Mouse (Mus musculus): ENCODE data around the gene Helq. TPM values are rescaled to one million over a fixed set of nuclear protein-coding genes. Genes with fewer than 3 reads are reported as not detected.
A peak's percentile ranks its signal among the peaks of the same experiment; 100 is the strongest.

Helq gene
- polyA plus RNA-seq, 1 experiment, result 51.6 TPM

DNA sequence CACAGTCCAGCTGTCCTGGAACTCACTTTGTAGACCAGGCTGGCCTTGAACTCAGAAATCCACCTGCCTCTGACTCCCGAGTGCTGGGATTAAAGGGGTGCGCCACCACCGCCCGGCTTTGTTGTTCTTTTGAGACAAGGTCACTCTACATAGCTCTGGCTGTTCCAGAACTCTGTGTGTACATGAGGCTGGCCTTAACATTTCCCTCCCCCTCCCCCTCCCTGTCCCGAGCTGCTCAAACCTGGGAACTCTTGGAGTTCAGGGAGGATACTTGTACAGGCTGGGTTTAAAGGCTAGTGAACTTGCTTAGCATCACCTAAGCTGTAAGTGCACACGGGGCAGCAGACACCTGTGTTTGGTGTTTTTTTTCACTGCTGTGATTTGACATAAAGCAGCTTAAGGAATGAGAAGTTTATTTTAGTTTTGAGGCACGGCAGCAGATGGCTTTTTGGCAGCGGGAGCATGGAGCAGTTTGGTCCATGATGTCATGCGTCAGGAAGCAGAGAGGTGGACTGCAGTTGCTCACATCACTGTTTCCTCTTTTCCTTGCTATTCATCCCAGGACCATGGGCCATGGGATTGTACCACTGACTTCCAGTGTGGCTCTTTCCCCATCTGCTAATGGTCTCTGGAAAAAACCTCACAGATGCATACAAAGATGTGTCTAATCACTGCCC lies 37.6 kb upstream of the Helq start:
- TF ChIP-seq CTCF (IDR thresholded peaks at IDR 0.05; ENCODE audit: borderline replicate concordance, insufficient read depth, low read depth, low read length) (no peak), POLR2A (IDR thresholded peaks at IDR 0.05; ENCODE audit: borderline replicate concordance, insufficient read depth, low read length) (no peak)
- WGBS, result 51% methylated on average over 9 of the region's 9 CpGs

DNA sequence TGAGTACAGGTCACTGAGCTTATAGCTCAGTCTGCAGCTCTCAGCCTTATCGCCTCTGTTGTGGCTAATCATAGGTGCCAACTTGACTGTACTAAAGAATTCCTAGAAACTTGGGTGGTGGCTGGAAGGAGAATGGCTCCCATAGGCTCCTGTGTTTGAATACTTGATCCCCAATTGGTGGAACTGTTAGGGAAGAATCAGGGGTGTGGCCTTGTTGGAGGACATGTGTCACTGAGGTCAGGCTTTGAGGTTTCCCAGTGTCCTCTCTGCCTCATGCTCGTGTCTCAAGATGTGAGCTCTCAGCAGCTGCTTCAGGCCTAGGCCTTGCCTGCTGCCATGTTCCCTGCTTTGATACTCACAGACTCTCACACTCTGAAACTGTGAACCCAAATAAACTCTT lies 35.4 kb upstream of the Helq start:
- Histone ChIP-seq H3K4me3 (replicated peaks; ENCODE audit: insufficient read depth, low read depth, low read length) (no peak overlapping the region), H3K27me3 (ENCODE audit: control insufficient read depth, insufficient read depth, low read length) (no peaks in the 10 kb centered on the region), H3K4me1 (ENCODE audit: control insufficient read depth, insufficient read depth, low read length) (no peaks in the 10 kb centered on the region), H3K27ac (ENCODE audit: insufficient read depth, low read length) (no peak overlapping the region)
- TF ChIP-seq CTCF (IDR thresholded peaks at IDR 0.05; ENCODE audit: borderline replicate concordance, insufficient read depth, low read depth, low read length) (no peak), POLR2A (IDR thresholded peaks at IDR 0.05; ENCODE audit: borderline replicate concordance, insufficient read depth, low read length) (no peak)
- no peak for DNase-seq
- 83% methylated on average over 2 of the region's 2 CpGs for WGBS

More for the DNA sequence above, 37.6 kb upstream of the Helq start:
- DNase-seq, result no peak
- Histone ChIP-seq H3K4me3 (replicated peaks; ENCODE audit: insufficient read depth, low read depth, low read length) (no peak overlapping the region), H3K27me3 (ENCODE audit: control insufficient read depth, insufficient read depth, low read length) (no peaks in the 10 kb centered on the region), H3K27ac (ENCODE audit: insufficient read depth, low read length) (no peak overlapping the region), H3K4me1 (ENCODE audit: control insufficient read depth, insufficient read depth, low read length) (no peaks in the 10 kb centered on the region)

- 96% methylated on average over 3 of the region's 3 CpGs for WGBS
- TF ChIP-seq CTCF (IDR thresholded peaks at IDR 0.05; ENCODE audit: borderline replicate concordance, insufficient read depth, low read depth, low read length) (no peak), POLR2A (IDR thresholded peaks at IDR 0.05; ENCODE audit: borderline replicate concordance, insufficient read depth, low read length) (no peak)
- no peaks in the 10 kb centered on the region for H3K4me1 ChIP-seq (ENCODE audit: control insufficient read depth, insufficient read depth, low read length)
- no peaks in the 10 kb centered on the region for H3K27me3 ChIP-seq (ENCODE audit: control insufficient read depth, insufficient read depth, low read length)
- DNase-seq, result no peak
- H3K27ac ChIP-seq (ENCODE audit: insufficient read depth, low read length), result no peak overlapping the region
- no peak overlapping the region for H3K4me3 ChIP-seq (replicated peaks; ENCODE audit: insufficient read depth, low read depth, low read length)
Observed at GRCm38 (mm10) chr5:100832680-100833079, 34.3 kb upstream of the Helq start.

GRCm38 (mm10) chr5:100828701-100829100 lies 30.3 kb upstream of the Helq start:
- 86% methylated on average over 3 of the region's 3 CpGs for WGBS
- TF ChIP-seq CTCF (IDR thresholded peaks at IDR 0.05; ENCODE audit: borderline replicate concordance, insufficient read depth, low read depth, low read length) (no peak), POLR2A (IDR thresholded peaks at IDR 0.05; ENCODE audit: borderline replicate concordance, insufficient read depth, low read length) (no peak)
- Histone ChIP-seq H3K27ac (ENCODE audit: insufficient read depth, low read length) (no peak overlapping the region), H3K4me1 (ENCODE audit: control insufficient read depth, insufficient read depth, low read length) (no peaks in the 10 kb centered on the region), H3K27me3 (ENCODE audit: control insufficient read depth, insufficient read depth, low read length) (no peaks in the 10 kb centered on the region), H3K4me3 (replicated peaks; ENCODE audit: insufficient read depth, low read depth, low read length) (no peak overlapping the region)
- DNase-seq, result no peak

GRCm38 (mm10) chr5:100826531-100826930 lies 28.1 kb upstream of the Helq start:
- DNase-seq, result no peak

GRCm38 (mm10) chr5:100825975-100826374 lies 27.6 kb upstream of the Helq start:
- Histone ChIP-seq H3K27me3 (ENCODE audit: control insufficient read depth, insufficient read depth, low read length) (no peaks in the 10 kb centered on the region), H3K4me3 (replicated peaks; ENCODE audit: insufficient read depth, low read depth, low read length) (no peak overlapping the region), H3K4me1 (ENCODE audit: control insufficient read depth, insufficient read depth, low read length) (no peaks in the 10 kb centered on the region), H3K27ac (ENCODE audit: insufficient read depth, low read length) (no peak overlapping the region)
- no peak for DNase-seq
- TF ChIP-seq POLR2A (IDR thresholded peaks at IDR 0.05; ENCODE audit: borderline replicate concordance, insufficient read depth, low read length) (no peak), CTCF (IDR thresholded peaks at IDR 0.05; ENCODE audit: borderline replicate concordance, insufficient read depth, low read depth, low read length) (peak; percentile 27; the same call in 1 of the 2 replicates)
- 21% methylated on average over 2 of the region's 2 CpGs for WGBS

More at GRCm38 (mm10) chr5:100826531-100826930, 28.1 kb upstream of the Helq start:
- TF ChIP-seq CTCF (IDR thresholded peaks at IDR 0.05; ENCODE audit: borderline replicate concordance, insufficient read depth, low read depth, low read length) (no peak), POLR2A (IDR thresholded peaks at IDR 0.05; ENCODE audit: borderline replicate concordance, insufficient read depth, low read length) (no peak)
- WGBS, result 72% methylated on average over 7 of the region's 7 CpGs
- no peak overlapping the region for H3K27ac ChIP-seq (ENCODE audit: insufficient read depth, low read length)
- no peaks in the 10 kb centered on the region for H3K27me3 ChIP-seq (ENCODE audit: control insufficient read depth, insufficient read depth, low read length)
- H3K4me1 ChIP-seq (ENCODE audit: control insufficient read depth, insufficient read depth, low read length), result no peaks in the 10 kb centered on the region
- H3K4me3 ChIP-seq (replicated peaks; ENCODE audit: insufficient read depth, low read depth, low read length), result no peak overlapping the region

GRCm38 (mm10) chr5:100822826-100823225 lies 24.4 kb upstream of the Helq start:
- H3K27me3 ChIP-seq (ENCODE audit: control insufficient read depth, insufficient read depth, low read length), result no peaks in the 10 kb centered on the region
- no peak overlapping the region for H3K4me3 ChIP-seq (replicated peaks; ENCODE audit: insufficient read depth, low read depth, low read length)
- no peaks in the 10 kb centered on the region; the same call in 1 of the 2 replicates for H3K4me1 ChIP-seq (ENCODE audit: control insufficient read depth, insufficient read depth, low read length)
- no peak for DNase-seq
- WGBS, result 86% methylated on average over 7 of the region's 7 CpGs
- no peak overlapping the region for H3K27ac ChIP-seq (ENCODE audit: insufficient read depth, low read length)
- TF ChIP-seq POLR2A (IDR thresholded peaks at IDR 0.05; ENCODE audit: borderline replicate concordance, insufficient read depth, low read length) (no peak), CTCF (IDR thresholded peaks at IDR 0.05; ENCODE audit: borderline replicate concordance, insufficient read depth, low read depth, low read length) (no peak)

DNA sequence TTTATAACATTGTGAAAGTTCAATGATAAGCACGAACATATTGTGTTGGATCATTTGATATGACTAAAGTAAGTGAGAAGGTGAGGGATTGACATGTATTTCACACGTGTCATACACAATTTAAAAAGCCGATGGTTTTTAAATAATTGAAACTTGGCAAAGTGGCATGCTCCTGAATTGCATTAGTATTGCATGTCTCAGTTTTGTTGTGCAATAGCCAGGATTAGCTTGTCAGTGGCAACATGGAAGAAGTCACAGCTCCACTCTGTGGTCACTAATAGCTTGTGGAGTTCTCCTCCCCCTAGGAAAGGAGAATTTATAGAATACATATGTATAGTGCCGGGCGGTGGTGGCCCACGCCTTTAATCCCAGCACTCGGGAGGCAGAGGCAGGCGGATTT lies 23.0 kb upstream of the Helq start:
- H3K27me3 ChIP-seq (ENCODE audit: control insufficient read depth, insufficient read depth, low read length), result no peaks in the 10 kb centered on the region
- no peaks in the 10 kb centered on the region; the same call in 1 of the 2 replicates for H3K4me1 ChIP-seq (ENCODE audit: control insufficient read depth, insufficient read depth, low read length)
- WGBS, result 77% methylated on average over 8 of the region's 8 CpGs
- H3K4me3 ChIP-seq (replicated peaks; ENCODE audit: insufficient read depth, low read depth, low read length), result no peak overlapping the region
- DNase-seq, result no peak
- TF ChIP-seq POLR2A (IDR thresholded peaks at IDR 0.05; ENCODE audit: borderline replicate concordance, insufficient read depth, low read length) (no peak), CTCF (IDR thresholded peaks at IDR 0.05; ENCODE audit: borderline replicate concordance, insufficient read depth, low read depth, low read length) (no peak)
- no peak overlapping the region for H3K27ac ChIP-seq (ENCODE audit: insufficient read depth, low read length)
